Mouse (Mus musculus): ENCODE results near the gene Net1. TPM values are rescaled to one million over a fixed set of nuclear protein-coding genes. Genes with fewer than 3 reads are reported as not detected.

The Net1 gene
- total RNA-seq (2012; rRNA removed), result 17.4 and 21.1 TPM in 2 replicates

DNA sequence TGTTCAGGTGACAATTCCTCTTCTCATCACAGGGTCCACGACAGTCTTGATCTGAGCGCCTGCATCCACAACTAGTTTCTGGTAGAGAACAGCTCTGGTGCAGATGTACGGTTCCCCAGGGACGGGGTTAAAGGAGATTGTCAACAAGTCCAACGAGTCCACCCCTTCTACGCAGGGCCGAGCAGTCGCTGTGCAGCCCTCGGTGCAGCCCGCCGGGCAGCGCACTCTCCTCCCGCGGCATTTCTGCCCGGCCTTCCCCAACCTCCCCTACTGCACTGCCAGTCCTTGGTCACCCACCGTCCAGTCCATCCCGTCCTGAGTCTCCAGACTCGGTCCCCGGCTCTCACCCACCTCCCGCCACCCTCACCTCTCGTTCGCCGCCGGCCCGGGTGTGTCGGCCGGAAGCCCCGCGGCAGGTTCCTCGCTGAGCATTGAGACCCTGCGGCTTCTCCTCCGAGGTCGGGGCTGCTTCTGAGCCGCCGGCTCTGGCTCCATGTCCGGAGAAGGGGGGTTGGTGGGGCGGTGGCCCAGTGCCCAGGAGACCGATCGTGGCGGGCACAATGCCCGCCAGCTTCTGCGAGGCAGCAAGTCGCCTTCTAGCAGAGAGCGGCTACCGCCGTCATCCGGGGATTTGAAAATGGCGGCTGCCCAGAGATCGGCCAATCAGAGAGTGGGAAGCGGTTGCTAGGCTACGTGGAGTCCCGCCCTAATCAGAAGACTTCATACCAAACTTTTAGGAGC, at the start of gene Net1, which contains the start of gene Tubal3:
Gene Net1 (minus strand): TSS at position 650 of the 741 bp plus-strand sequence.
Gene Tubal3 (plus strand): TSS at position 704 of the 741 bp plus-strand sequence.
- in situ Hi-C loops (cut with MboI; ENCODE audit: low sequenced_read_pairs in 2 of 2, unreplicated experiment in 2 of 2), result no loop called here
- Histone ChIP-seq H3K4me3 (ENCODE audit: insufficient read depth in 1 of 2, low read depth in 1 of 2, low read length in 2 of 2, poor library complexity in 1 of 2, severe bottlenecking in 1 of 2) (peak within 1 kb of the TSS; percentile 86 to 99), H3K9ac (ENCODE audit: insufficient read depth, low read depth, low read length, poor library complexity, severe bottlenecking) (peak within 1 kb of the TSS; percentile 98), H3K9me3 (ENCODE audit: control insufficient read depth, insufficient read depth, low read depth, low read length) (no peaks in the 10 kb centered on the region), H3K27ac (ENCODE audit: insufficient read depth, low read depth, low read length, poor library complexity, severe bottlenecking) (peak within 1 kb of the TSS; percentile 55; the same call in 1 of the 2 replicates), H3K36me3 (ENCODE audit: control insufficient read depth, insufficient read depth, low read length, poor library complexity, severe bottlenecking) (no peaks in the 10 kb centered on the region; the same call in 1 of the 2 replicates), H3K4me1 (ENCODE audit: control insufficient read depth in 2 of 2, insufficient read depth in 2 of 2, low read length in 2 of 2, poor library complexity in 1 of 2) (peaks cover 0 to 1% of the 10 kb centered on the region in 2 experiments; a peak in 1 of 4 replicates)
- peak; percentile 83 for DNase-seq (ENCODE audit: low read depth, low spot score)
- no peak for TF ChIP-seq ZC3H11A (IDR thresholded peaks at IDR 0.05; ENCODE audit: borderline replicate concordance, low read depth, low read length)
- no peak for TF ChIP-seq HCFC1 (IDR thresholded peaks at IDR 0.05; ENCODE audit: borderline replicate concordance, insufficient read depth, low read length)
- TF ChIP-seq CHD2 (IDR thresholded peaks at IDR 0.05; ENCODE audit: low read depth, low read length), result no peak; the same call in 1 of the 2 replicates

DNA sequence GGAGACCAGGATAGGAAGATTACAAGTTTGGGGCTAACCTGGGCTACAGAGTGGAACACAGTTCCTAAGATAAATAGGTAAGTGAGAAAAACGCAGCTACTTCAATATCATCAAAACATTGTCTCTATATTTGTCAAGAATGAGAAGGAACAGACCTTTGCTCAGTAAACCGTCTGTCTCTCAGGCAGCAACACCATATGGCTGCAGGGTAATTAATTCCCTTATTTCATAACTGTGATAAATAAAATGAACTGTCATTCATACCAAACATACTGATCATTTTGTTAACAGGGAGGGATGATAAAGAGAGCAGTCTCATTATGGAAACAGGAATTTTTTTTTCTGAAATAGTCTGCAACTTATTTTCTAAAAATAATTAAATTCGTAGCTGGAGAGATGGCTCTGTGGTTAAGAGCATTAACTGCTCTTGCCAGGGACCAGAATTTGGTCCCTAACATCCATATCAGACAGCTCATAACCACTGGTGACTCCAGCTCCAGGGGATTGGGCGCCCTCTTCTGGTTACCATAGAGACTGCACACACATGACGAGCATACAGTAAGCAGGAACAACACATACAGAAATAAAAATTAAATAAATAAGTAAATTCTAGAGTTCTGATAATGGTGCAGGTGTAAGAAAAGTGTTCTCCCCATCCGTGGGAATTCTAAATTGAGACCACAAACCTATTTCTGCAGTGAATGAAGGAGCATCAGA, 33.3 kb upstream of the Net1 start:
- no peak for TF ChIP-seq HCFC1 (IDR thresholded peaks at IDR 0.05; ENCODE audit: borderline replicate concordance, insufficient read depth, low read length)
- TF ChIP-seq ZC3H11A (IDR thresholded peaks at IDR 0.05; ENCODE audit: borderline replicate concordance, low read depth, low read length), result no peak
- no peak for TF ChIP-seq CHD2 (IDR thresholded peaks at IDR 0.05; ENCODE audit: low read depth, low read length)
- no peak for TF ChIP-seq ZNF384 (IDR thresholded peaks at IDR 0.05; ENCODE audit: low read depth, low read length)
- TF ChIP-seq MAFK (IDR thresholded peaks at IDR 0.05; ENCODE audit: insufficient read depth, low read depth, low read length), result no peak
- in situ Hi-C loops (cut with MboI; ENCODE audit: low sequenced_read_pairs in 2 of 2, unreplicated experiment in 2 of 2), result no loop called here

DNA sequence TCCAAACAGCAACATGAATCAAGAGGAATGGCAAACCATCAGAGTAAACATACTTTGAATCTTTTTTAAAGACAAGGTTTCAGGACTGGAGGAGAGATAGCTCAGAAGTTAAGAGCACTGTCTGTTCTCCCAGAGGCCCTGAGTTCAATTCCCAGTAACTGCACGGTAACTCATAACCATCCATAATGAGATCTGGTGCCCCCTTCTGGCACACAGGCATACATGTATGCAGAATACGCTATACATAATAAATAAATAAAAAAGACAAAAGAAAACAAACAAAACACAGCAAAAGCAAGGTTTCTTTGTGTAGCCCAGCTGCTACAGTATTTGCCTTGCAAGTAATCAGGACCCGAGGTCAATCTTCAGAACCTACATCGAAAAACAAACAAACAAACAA, 31.5 kb upstream of the Net1 start:
- Histone ChIP-seq H3K9me3 (ENCODE audit: control insufficient read depth, insufficient read depth, low read depth, low read length) (no peaks in the 10 kb centered on the region), H3K4me3 (ENCODE audit: insufficient read depth in 1 of 2, low read depth in 1 of 2, low read length in 2 of 2, poor library complexity in 1 of 2, severe bottlenecking in 1 of 2) (no peak overlapping the region), H3K9ac (ENCODE audit: insufficient read depth, low read depth, low read length, poor library complexity, severe bottlenecking) (no peak overlapping the region), H3K27ac (ENCODE audit: insufficient read depth, low read depth, low read length, poor library complexity, severe bottlenecking) (no peak overlapping the region), H3K36me3 (ENCODE audit: control insufficient read depth, insufficient read depth, low read length, poor library complexity, severe bottlenecking) (no peaks in the 10 kb centered on the region), H3K4me1 (ENCODE audit: control insufficient read depth in 2 of 2, insufficient read depth in 2 of 2, low read length in 2 of 2, poor library complexity in 1 of 2) (no peaks in the 10 kb centered on the region)
- in situ Hi-C loops (cut with MboI; ENCODE audit: low sequenced_read_pairs in 2 of 2, unreplicated experiment in 2 of 2), result no loop called here
- TF ChIP-seq CHD2 (IDR thresholded peaks at IDR 0.05; ENCODE audit: low read depth, low read length) (no peak), HCFC1 (IDR thresholded peaks at IDR 0.05; ENCODE audit: borderline replicate concordance, insufficient read depth, low read length) (no peak), ZNF384 (IDR thresholded peaks at IDR 0.05; ENCODE audit: low read depth, low read length) (no peak), MAFK (IDR thresholded peaks at IDR 0.05; ENCODE audit: insufficient read depth, low read depth, low read length) (no peak), ZC3H11A (IDR thresholded peaks at IDR 0.05; ENCODE audit: borderline replicate concordance, low read depth, low read length) (no peak)
- no peak for DNase-seq (ENCODE audit: low read depth, low spot score)

More for the DNA sequence above, 33.3 kb upstream of the Net1 start:
- Histone ChIP-seq H3K9me3 (ENCODE audit: control insufficient read depth, insufficient read depth, low read depth, low read length) (no peaks in the 10 kb centered on the region), H3K4me3 (ENCODE audit: insufficient read depth in 1 of 2, low read depth in 1 of 2, low read length in 2 of 2, poor library complexity in 1 of 2, severe bottlenecking in 1 of 2) (no peak overlapping the region), H3K9ac (ENCODE audit: insufficient read depth, low read depth, low read length, poor library complexity, severe bottlenecking) (no peak overlapping the region), H3K27ac (ENCODE audit: insufficient read depth, low read depth, low read length, poor library complexity, severe bottlenecking) (no peak overlapping the region), H3K4me1 (ENCODE audit: control insufficient read depth in 2 of 2, insufficient read depth in 2 of 2, low read length in 2 of 2, poor library complexity in 1 of 2) (no peaks in the 10 kb centered on the region), H3K36me3 (ENCODE audit: control insufficient read depth, insufficient read depth, low read length, poor library complexity, severe bottlenecking) (no peaks in the 10 kb centered on the region)
- peak; percentile 15 for DNase-seq (ENCODE audit: low read depth, low spot score)

DNA sequence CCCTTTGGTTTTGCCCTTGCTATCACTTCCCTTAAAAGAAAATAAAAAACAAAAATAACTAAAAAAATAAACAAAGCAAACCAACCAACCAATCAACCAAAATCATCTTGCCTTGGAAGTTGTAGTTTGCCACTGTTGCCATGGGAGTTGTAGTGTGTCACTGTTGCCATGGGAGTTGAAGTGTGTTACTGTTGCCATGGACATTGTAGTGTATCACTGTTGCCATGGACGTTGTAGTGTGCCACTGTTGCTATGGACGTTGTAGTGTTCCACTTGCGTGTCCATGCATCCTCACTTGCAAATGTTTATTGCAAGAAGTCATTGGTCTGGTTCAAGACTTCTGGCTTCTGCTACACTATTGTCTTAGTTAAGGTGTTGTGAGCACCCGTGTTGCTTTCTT, 29.2 kb upstream of the Net1 start:
- no peak for TF ChIP-seq CHD2 (IDR thresholded peaks at IDR 0.05; ENCODE audit: low read depth, low read length)
- no peak for TF ChIP-seq HCFC1 (IDR thresholded peaks at IDR 0.05; ENCODE audit: borderline replicate concordance, insufficient read depth, low read length)
- no peak for TF ChIP-seq ZNF384 (IDR thresholded peaks at IDR 0.05; ENCODE audit: low read depth, low read length)
- no peak for TF ChIP-seq ZC3H11A (IDR thresholded peaks at IDR 0.05; ENCODE audit: borderline replicate concordance, low read depth, low read length)
- TF ChIP-seq MAFK (IDR thresholded peaks at IDR 0.05; ENCODE audit: insufficient read depth, low read depth, low read length), result no peak
- DNase-seq (ENCODE audit: low read depth, low spot score), result no peak
- in situ Hi-C loops (cut with MboI; ENCODE audit: low sequenced_read_pairs in 2 of 2, unreplicated experiment in 2 of 2), result no loop called here
- H3K4me1 ChIP-seq (ENCODE audit: control insufficient read depth in 2 of 2, insufficient read depth in 2 of 2, low read length in 2 of 2, poor library complexity in 1 of 2), result no peaks in the 10 kb centered on the region
- H3K4me3 ChIP-seq (ENCODE audit: insufficient read depth in 1 of 2, low read depth in 1 of 2, low read length in 2 of 2, poor library complexity in 1 of 2, severe bottlenecking in 1 of 2), result no peak overlapping the region
- H3K9ac ChIP-seq (ENCODE audit: insufficient read depth, low read depth, low read length, poor library complexity, severe bottlenecking), result no peak overlapping the region
- H3K9me3 ChIP-seq (ENCODE audit: control insufficient read depth, insufficient read depth, low read depth, low read length), result no peaks in the 10 kb centered on the region
- H3K36me3 ChIP-seq (ENCODE audit: control insufficient read depth, insufficient read depth, low read length, poor library complexity, severe bottlenecking), result no peaks in the 10 kb centered on the region
- H3K27ac ChIP-seq (ENCODE audit: insufficient read depth, low read depth, low read length, poor library complexity, severe bottlenecking), result no peak overlapping the region
